Mouse (Mus musculus) embryonic facial prominence, embryonic 10.5 days (tissue): ENCODE measurements around the gene Cby1. TPM values are rescaled to one million over a fixed set of nuclear protein-coding genes. Genes with fewer than 3 reads are reported as not detected.

ENCODE experiments used
- DNase-seq: peaks from one replicate; pipeline ENCODE4 v3.0.0-alpha.2; 2017; ENCODE audit warnings: low spot score
- H3K27ac ChIP-seq: fragments of 300-500 bp; sonication (generic); replicated peaks from 2 replicates; pipeline ENCODE4 v1.5.1; 2016; ENCODE audit warnings: mild to moderate bottlenecking
- H3K27me3 ChIP-seq: fragments of 300-500 bp; sonication (generic); replicated peaks from 2 replicates; pipeline ENCODE4 v1.6.1; 2016; ENCODE audit warnings: low read depth, mild to moderate bottlenecking; ENCODE audit not compliant: poor library complexity, severe bottlenecking
- H3K36me3 ChIP-seq: fragments of 300-500 bp; sonication (generic); replicated peaks from 2 replicates; pipeline ENCODE4 v1.6.1; 2016; ENCODE audit warnings: mild to moderate bottlenecking, moderate library complexity
- H3K4me1 ChIP-seq: fragments of 300-500 bp; sonication (generic); 2 replicates; pipeline ENCODE4 v1.6.1; 2016
- H3K4me3 ChIP-seq: fragments of 300-500 bp; sonication (generic); 2 replicates; pipeline ENCODE4 v1.5.1; 2016; ENCODE audit warnings: mild to moderate bottlenecking, moderate library complexity
- H3K9me3 ChIP-seq: fragments of 300-500 bp; sonication (generic); 2 replicates; pipeline ENCODE4 v1.6.1; 2016; ENCODE audit warnings: mild to moderate bottlenecking
- WGBS: fragments of 180-500 bp; shearing (Covaris S2); methylation state at CpG from one replicate; pipeline ENCODE4 v1.1.7; 2016; 5-methylcytosine and 5-hydroxymethylcytosine counted together
- polyA plus RNA-seq: library from polyadenylated mRNA; unstranded; fragments of >200 nt; fragmentation: Nextera tagmentation; extraction: Ambion mirVana; gene quantifications from 2 replicates; pipeline ENCODE4 v1.2.1, GENCODE M21; 2016

Gene Cby1
- 60.3 and 69.6 TPM in 2 replicates for polyA plus RNA-seq

DNA sequence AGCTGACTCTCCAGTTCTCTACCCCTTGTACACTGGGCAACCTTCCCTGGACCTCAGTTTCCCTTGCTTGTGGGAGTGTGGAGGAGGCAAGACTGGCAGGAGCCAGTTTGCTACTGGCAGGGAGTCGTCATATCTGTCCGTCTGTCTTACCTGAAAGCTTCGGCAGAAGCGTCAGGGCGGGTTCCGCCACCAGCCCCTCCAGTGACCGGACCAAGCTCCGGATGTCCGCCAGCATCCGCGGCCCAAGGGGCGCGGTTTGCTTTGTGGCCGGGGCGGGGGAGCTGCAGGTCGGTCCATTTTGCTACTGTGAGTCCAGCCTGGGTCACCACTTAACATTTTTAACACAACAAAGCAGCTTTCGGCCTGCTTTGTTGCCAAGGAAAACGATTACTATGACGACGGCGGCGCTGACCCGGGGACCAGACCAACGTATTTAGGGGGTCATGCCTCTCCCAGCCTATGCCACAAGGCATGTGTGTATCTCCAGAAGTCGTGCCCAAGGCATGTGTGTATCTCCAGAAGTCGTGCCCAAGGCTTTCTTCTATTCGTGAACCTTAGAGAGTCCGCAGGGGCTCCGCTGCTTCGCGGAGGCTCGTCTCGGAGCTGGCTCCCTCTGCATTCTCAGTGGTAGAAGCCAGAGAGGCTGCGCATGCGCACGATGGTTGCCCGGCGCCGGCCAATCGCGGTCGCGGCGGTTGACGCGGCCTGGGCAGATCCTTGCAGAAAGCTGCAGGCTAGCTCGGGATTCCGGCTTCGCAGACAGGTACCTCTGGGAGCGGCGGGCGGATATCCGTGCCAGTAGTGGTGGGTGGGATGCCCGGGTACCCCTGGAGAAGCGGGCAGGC, at the start of gene Cby1, which contains the start of gene Fam227a:
Cby1 (plus strand) TSS at position 669 of the 845 bp plus-strand sequence.
Fam227a (minus strand) TSS at position 426 of the 845 bp plus-strand sequence.
- H3K27ac ChIP-seq = peak within 1 kb of the TSS; percentile 94
- H3K4me3 ChIP-seq = peak within 1 kb of the TSS; percentile 82
- H3K36me3 ChIP-seq = peaks cover 29% of the 10 kb centered on the region
- peaks cover 11% of the 10 kb centered on the region for H3K4me1 ChIP-seq
- DNase-seq = peak; percentile 97
- no peaks in the 10 kb centered on the region for H3K27me3 ChIP-seq
- under 1% methylated on average over 55 of the region's 55 CpGs for WGBS
- 0 out of 2 replicates have a peak, but pooled peaks cover 6% of the 10 kb centered on the region for H3K9me3 ChIP-seq

DNA sequence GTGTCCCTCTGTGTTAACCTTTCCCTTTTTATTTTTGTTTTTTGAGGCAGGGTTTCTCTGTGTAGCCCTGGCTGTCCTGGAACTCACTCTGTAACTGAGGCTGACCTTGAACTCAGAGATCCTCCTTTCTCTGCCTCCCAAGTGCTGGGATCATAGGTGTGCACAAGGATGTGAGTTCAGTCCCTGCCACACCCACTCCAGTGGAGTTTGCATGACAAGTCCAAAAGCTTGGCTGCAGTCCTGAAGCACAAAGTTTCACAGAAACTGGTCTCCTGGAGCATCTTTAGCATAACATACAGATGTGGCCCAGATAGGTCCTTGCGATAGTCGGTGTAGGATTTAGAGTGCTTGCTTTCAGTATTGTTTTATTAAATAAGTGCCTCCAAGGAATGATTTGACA, 49.8 kb upstream of the Cby1 start:
- WGBS = 96% methylated on average over 2 of the region's 2 CpGs
- Histone ChIP-seq H3K4me3 (no peak overlapping the region), H3K36me3 (peaks cover 27% of the 10 kb centered on the region), H3K9me3 (peaks cover 8% of the 10 kb centered on the region; the same call in 1 of the 2 replicates), H3K27me3 (peaks cover 20% of the 10 kb centered on the region), H3K4me1 (peaks cover 11% of the 10 kb centered on the region), H3K27ac (no peak overlapping the region)
- DNase-seq = no peak

DNA sequence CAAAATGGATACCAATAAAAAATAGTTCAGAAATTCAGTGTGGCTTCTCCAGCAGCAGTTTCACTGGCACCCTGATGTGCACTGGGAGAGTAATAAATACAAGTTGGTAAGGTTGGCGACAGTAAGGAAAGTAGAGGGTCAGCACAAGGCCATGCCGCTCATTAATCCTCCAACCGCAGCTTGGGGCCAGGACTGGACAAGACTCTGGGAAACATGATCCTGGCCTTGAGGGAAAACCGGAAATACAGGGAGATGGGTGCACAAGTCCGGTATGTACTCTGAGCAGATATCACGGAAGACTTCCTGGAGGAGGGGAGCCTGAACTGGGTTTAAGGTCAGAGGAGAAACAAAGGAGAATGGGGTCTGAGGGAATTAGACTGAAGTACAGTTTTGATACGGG, 43.5 kb upstream of the Cby1 start:
- Histone ChIP-seq H3K4me3 (no peak overlapping the region), H3K27me3 (no peaks in the 10 kb centered on the region), H3K4me1 (peaks cover 4% of the 10 kb centered on the region; the same call in 1 of the 2 replicates), H3K9me3 (0 out of 2 replicates have a peak, but pooled peaks cover 1% of the 10 kb centered on the region), H3K36me3 (peaks cover 61% of the 10 kb centered on the region), H3K27ac (no peak overlapping the region)
- 84% methylated on average over 7 of the region's 7 CpGs for WGBS
- DNase-seq = no peak

DNA sequence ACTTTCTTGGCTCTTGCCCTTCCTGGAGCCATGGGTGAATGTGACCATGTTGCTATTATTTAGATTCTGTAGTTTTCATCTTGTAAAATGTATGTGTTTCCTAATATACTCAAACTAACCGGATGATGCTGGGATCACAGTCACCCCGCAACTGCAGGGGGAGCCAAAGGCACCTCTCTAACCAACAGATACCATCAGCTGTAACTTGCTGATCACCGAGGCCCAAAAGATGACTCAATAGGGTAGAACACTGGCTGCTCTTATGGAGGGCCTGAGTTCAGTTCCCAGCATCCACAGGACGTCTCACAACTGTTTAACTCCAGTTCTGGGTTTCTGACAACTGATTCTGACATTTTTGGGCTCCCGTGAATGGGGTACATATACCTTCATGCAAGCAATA, 42.3 kb upstream of the Cby1 start:
- H3K36me3 ChIP-seq = peaks cover 65% of the 10 kb centered on the region
- H3K4me1 ChIP-seq = peaks cover 4% of the 10 kb centered on the region; the same call in 1 of the 2 replicates
- DNase-seq = no peak
- H3K9me3 ChIP-seq = no peaks in the 10 kb centered on the region
- WGBS = 87% methylated on average over 5 of the region's 5 CpGs
- H3K27ac ChIP-seq = no peak overlapping the region
- H3K4me3 ChIP-seq = no peak overlapping the region
- no peaks in the 10 kb centered on the region for H3K27me3 ChIP-seq

DNA sequence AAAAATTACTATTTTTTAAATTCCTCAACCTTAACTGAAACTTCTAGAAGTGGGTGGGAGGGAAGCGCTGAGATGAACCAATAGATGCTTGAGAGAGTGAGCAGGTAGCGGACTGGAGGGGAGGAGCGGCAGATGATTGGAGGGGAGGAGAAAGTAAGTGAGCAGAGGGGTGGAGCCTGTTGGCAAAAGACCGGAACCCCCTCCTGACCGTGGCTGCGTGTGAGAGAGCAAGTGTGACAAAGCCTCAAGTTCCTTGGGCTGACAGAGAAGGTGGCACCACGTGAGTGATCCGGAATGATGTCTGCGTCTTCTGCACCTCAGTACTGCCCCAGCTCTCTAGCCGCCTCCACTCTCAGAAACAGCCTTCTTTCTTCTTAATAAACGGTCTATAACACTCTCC, 41.9 kb upstream of the Cby1 start:
- no peak overlapping the region for H3K4me3 ChIP-seq
- H3K36me3 ChIP-seq = peaks cover 68% of the 10 kb centered on the region
- 82% methylated on average over 11 of the region's 11 CpGs for WGBS
- H3K9me3 ChIP-seq = no peaks in the 10 kb centered on the region
- no peak overlapping the region for H3K27ac ChIP-seq
- no peak for DNase-seq
- H3K4me1 ChIP-seq = peaks cover 4% of the 10 kb centered on the region; the same call in 1 of the 2 replicates
- no peaks in the 10 kb centered on the region for H3K27me3 ChIP-seq

DNA sequence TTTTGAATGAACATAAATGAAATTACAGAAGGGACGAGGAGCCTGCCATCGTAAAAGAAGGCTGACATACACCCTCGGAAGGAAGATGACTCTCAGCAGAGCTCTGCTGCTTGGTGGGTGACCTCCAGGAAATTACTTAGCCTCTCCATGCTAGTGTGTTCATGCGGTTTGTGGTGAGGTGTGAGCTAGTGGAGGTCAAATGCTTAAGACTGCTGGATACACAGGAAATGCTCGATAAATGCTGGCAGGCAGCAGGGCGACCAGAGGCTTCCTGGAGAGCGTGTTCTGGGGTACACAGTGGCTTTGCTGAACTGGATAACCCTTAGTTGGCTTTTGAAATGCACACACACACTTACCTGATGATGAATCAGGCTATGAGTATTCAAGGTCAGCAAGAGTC, 40.5 kb upstream of the Cby1 start:
- DNase-seq = no peak
- peaks cover 71% of the 10 kb centered on the region for H3K36me3 ChIP-seq
- H3K4me1 ChIP-seq = peaks cover 4% of the 10 kb centered on the region; the same call in 1 of the 2 replicates
- no peaks in the 10 kb centered on the region for H3K27me3 ChIP-seq
- no peaks in the 10 kb centered on the region for H3K9me3 ChIP-seq
- no peak overlapping the region for H3K27ac ChIP-seq
- 92% methylated on average over 7 of the region's 7 CpGs for WGBS
- H3K4me3 ChIP-seq = no peak overlapping the region

DNA sequence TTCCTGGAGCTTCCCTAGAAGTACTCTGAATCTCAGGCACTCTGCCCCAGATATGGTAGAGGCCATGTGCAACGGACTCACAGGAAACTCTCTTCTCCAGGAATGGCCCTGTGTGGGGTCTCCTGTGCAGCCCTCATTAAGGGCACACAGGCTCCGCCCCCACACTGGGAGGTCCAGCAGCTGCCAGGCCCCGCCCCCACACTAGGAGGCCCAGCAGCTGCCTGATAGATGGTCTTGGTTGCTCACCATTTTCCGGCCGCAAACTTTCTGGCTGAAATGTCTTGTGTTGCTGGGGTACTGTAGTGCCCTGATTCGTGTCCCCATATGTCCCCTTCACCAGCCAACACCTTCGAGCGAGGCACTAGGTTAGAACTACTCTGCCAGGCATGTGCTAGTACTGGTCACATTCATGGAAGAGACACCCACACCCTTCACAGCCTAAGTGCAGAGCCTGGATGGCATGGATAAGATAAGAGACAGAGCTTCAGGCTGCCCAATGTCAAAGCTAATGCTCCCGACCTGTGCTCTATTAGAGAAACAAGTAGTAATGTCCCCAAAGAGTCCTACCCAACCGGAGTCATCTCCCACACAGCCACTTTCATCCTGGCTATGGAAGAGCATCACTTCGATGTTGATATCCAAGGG, 39.1 kb upstream of the Cby1 start:
- DNase-seq = no peak
- H3K9me3 ChIP-seq = no peaks in the 10 kb centered on the region
- 85% methylated on average over 11 of the region's 11 CpGs for WGBS
- H3K27me3 ChIP-seq = no peaks in the 10 kb centered on the region
- peaks cover 4% of the 10 kb centered on the region; the same call in 1 of the 2 replicates for H3K4me1 ChIP-seq
- no peak overlapping the region for H3K4me3 ChIP-seq
- peaks cover 76% of the 10 kb centered on the region for H3K36me3 ChIP-seq
- H3K27ac ChIP-seq = no peak overlapping the region

DNA sequence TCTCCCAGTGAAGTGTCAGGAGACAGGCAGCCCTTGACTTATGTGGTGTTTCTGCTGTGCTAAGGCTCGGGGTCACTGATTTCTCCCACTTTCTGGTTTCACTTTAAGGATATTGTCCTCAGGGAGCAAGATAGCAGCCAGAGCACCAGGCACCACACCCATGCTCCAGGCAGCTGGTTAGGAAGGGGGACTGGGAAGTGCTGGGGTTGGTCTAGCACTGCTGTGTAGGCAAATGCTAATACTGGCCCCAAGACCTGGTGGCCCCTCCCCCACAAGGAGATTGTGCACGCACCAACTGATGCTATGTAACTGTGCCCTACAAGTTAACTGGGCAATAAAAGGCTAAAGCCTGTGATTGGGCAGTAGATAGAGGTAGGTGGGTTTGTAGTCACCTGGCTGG, 28.5 kb upstream of the Cby1 start:
- Histone ChIP-seq H3K27ac (no peak overlapping the region), H3K4me3 (no peak overlapping the region), H3K27me3 (no peaks in the 10 kb centered on the region), H3K36me3 (peaks cover 79% of the 10 kb centered on the region), H3K4me1 (no peaks in the 10 kb centered on the region), H3K9me3 (peaks cover 6% of the 10 kb centered on the region; the same call in 1 of the 2 replicates)
- DNase-seq = no peak
- 74% methylated on average over 2 of the region's 2 CpGs for WGBS

DNA sequence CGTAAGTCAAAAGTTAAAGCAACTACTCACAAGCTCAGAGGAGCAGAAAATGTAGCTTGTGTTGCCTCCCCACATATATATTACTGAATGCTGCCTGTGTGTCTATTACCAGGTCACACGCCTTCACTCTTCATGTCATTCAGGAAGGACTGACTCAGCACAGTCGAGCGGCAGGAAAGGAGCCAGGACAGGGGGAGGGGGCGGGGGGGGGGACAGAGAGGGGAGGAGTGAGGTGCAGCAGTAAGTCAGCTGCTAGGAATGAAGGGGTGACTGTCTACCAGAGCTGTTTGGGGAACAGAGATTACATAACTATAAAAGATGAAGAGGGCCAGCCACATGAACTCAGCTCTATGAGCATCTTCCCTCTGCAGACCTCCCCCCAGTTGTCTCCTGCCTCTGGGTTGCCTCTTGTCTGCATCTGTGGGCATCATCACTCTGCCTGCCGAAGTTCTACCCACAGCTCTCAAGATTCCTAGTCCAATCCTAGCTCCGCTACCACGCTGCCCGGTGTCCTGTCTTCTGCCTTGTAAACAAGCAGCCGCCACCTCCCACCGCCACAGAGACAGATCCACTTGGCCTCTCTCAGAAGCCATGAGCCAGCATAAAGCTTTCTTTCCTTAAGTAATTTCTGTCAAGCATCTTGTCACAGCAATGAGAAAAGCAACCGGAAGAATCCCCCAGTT, 17.7 kb upstream of the Cby1 start:
- Histone ChIP-seq H3K9me3 (no peaks in the 10 kb centered on the region), H3K27me3 (no peaks in the 10 kb centered on the region), H3K4me3 (no peak overlapping the region), H3K36me3 (peaks cover 49% of the 10 kb centered on the region), H3K4me1 (no peaks in the 10 kb centered on the region), H3K27ac (no peak overlapping the region)
- DNase-seq = no peak
- WGBS = 78% methylated on average over 12 of the region's 12 CpGs

DNA sequence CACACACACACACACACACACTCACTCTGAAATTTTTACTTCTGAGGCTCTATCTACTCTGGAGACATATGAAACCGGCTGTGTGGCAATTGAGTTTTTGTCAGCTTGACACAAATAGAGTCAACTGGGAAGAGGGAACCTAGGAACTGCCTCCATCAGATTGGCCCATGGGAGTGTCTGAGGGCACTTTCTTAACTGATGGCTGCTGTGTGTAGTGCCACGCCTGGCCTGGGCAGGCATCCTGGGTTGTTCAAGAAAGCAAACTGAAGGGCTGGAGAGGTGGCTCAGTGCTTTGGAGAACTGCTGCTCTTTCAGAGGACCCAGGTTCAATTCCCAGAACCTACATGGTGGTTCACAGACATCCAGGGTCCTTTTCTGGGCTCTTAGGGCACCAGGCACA, 13.5 kb upstream of the Cby1 start:
- Histone ChIP-seq H3K9me3 (no peaks in the 10 kb centered on the region), H3K4me1 (no peaks in the 10 kb centered on the region), H3K4me3 (no peak overlapping the region), H3K36me3 (peaks cover 46% of the 10 kb centered on the region), H3K27ac (no peak overlapping the region), H3K27me3 (no peaks in the 10 kb centered on the region)
- WGBS = 82% methylated on average over 2 of the region's 2 CpGs
- no peak for DNase-seq

DNA sequence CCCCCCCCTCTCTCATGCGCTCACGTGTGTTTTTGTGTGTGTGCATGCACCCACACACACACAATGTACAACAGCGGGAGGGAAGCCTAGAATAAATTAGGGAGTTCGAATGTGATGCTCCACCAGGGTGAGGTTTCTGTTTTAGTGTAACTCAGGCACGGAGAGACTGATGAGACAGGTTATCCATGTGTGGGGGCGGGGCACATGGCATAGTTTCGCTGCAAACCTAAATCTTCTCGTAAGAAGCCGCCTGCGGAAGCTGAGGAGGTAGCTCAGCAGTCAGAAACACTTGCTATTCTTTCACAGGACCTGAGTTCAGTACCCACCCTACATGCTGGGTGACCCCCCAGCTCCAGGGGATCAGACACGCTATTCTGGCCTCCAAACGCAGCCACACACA, 10.9 kb upstream of the Cby1 start:
- WGBS = 88% methylated on average over 12 of the region's 12 CpGs
- peaks cover 31% of the 10 kb centered on the region for H3K36me3 ChIP-seq
- no peak for DNase-seq

DNA sequence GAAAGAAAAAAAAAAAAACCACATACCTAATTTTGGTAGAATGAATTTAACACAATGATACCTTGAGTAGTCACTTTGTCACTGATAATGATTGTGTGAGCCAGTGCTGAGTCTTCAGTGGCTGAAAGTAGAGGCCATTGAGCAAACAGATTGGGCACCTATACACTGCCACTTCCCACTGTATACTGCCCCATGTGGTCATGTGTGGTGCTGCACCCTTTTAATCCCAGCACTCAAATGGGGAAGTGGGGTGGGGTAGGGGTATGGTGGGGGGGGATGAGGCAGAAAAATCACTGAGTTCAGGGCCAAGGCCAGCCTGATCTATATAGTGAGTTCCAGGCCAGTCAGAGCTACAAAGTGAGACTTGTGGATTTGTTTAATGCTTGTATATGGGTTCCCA, 8.4 kb upstream of the Cby1 start:
- H3K4me3 ChIP-seq = no peak overlapping the region
- peaks cover 27% of the 10 kb centered on the region for H3K36me3 ChIP-seq
- no peaks in the 10 kb centered on the region for H3K4me1 ChIP-seq
- no peaks in the 10 kb centered on the region for H3K27me3 ChIP-seq
- peak; percentile 53 for DNase-seq
- no peak overlapping the region for H3K27ac ChIP-seq
- H3K9me3 ChIP-seq = no peaks in the 10 kb centered on the region; the same call in 1 of the 2 replicates

More for the DNA sequence above, 10.9 kb upstream of the Cby1 start:
- Histone ChIP-seq H3K4me1 (no peaks in the 10 kb centered on the region), H3K4me3 (no peak overlapping the region), H3K27ac (no peak overlapping the region), H3K9me3 (no peaks in the 10 kb centered on the region; the same call in 1 of the 2 replicates), H3K27me3 (no peaks in the 10 kb centered on the region)
